Mouse (Mus musculus) gastrocnemius, adult 8-10 months (tissue): ENCODE measurements around the gene Shroom4. TPM values are rescaled to one million over a fixed set of nuclear protein-coding genes. Genes with fewer than 3 reads are reported as not detected.

Source experiments
- DNase-seq, 2 experiments: peaks; one replicate each; pipeline ENCODE4 v3.0.0; 2022; ENCODE audit warnings: low spot score in 2 of 2
- total RNA-seq, 4 experiments: library from RNA; stranded (reverse); gene quantifications; 2 replicates each; pipeline ENCODE4 v1.2.4; 2022

Gene Shroom4
- total RNA-seq, 4 experiments from 2014 or later: 2.7 to 5.4 (median 4.5) TPM

GRCm38 (mm10) chrX:6495456-6495855, 95.8 kb downstream of the Shroom4 start:
- no peak for DNase-seq

GRCm38 (mm10) chrX:6496374-6496773, 96.7 kb downstream of the Shroom4 start:
- no peak for DNase-seq

GRCm38 (mm10) chrX:6501850-6502249, 102.2 kb downstream of the Shroom4 start:
- no peak for DNase-seq

GRCm38 (mm10) chrX:6517217-6517616, 117.6 kb downstream of the Shroom4 start:
- DNase-seq: no peak

- DNase-seq: no peak
These were observed 118.8 kb downstream of the Shroom4 start for GRCm38 (mm10) chrX:6518421-6518820.

- DNase-seq: no peak
These were observed 123.3 kb downstream of the Shroom4 start for GRCm38 (mm10) chrX:6522935-6523334.

- DNase-seq: no peak
These were observed 137.0 kb downstream of the Shroom4 start for GRCm38 (mm10) chrX:6536636-6537035.

- DNase-seq: no peak
These were observed 138.0 kb downstream of the Shroom4 start for GRCm38 (mm10) chrX:6537689-6538088.

- no peak for DNase-seq
These were observed 165.4 kb downstream of the Shroom4 start for GRCm38 (mm10) chrX:6565066-6565465.

GRCm38 (mm10) chrX:6574511-6574910, 174.9 kb downstream of the Shroom4 start:
- DNase-seq: no peak

GRCm38 (mm10) chrX:6577001-6577400, 177.3 kb downstream of the Shroom4 start:
- DNase-seq: no peak

GRCm38 (mm10) chrX:6580671-6581070, 181.0 kb downstream of the Shroom4 start:
- DNase-seq: no peak

GRCm38 (mm10) chrX:6581181-6581580, 181.5 kb downstream of the Shroom4 start:
- no peak for DNase-seq

- DNase-seq: no peak
These were observed 183.0 kb downstream of the Shroom4 start for GRCm38 (mm10) chrX:6582646-6583045.

- DNase-seq: no peak
These were observed 194.5 kb downstream of the Shroom4 start for GRCm38 (mm10) chrX:6594183-6594582.

GRCm38 (mm10) chrX:6654024-6654423, 254.4 kb downstream of the Shroom4 start:
- DNase-seq: no peak

GRCm38 (mm10) chrX:6658820-6659324, 259.2 kb downstream of the Shroom4 start:
- DNase-seq: no peak

Other genes with a start within 250 kb of the Shroom4 start
- gene Nudt10, start 226.8 kb upstream of the Shroom4 start, total RNA-seq: 1 to 10 TPM in 2 of 4 experiments, under 1 TPM in 2; 0.51 to 1.3 (median 0.85) TPM
- not detected for gene Bmp15, start 79.1 kb upstream of the Shroom4 start, total RNA-seq